Mouse (Mus musculus) kidney, embryonic 14.5 days (tissue): ENCODE results near the gene Csmd2. TPM values are rescaled to one million over a fixed set of nuclear protein-coding genes. Genes with fewer than 3 reads are reported as not detected.

ENCODE experiments used
- ATAC-seq: fragments of 200-750 bp; cut with Nextera tagmentation; 2 replicates; pipeline ENCODE4 v1.8.0; 2017; ENCODE audit warnings: moderate number of reproducible peaks, mild to moderate bottlenecking, moderate TSS enrichment, moderate library complexity; ENCODE audit not compliant: low FRiP score, low TSS enrichment
- H3K27ac ChIP-seq: fragments of 300-500 bp; sonication (generic); 2 replicates; pipeline ENCODE4 v1.5.1; 2014; ENCODE audit warnings: low read depth, mild to moderate bottlenecking, low read length, moderate library complexity, mixed read lengths
- H3K27me3 ChIP-seq: fragments of 300-500 bp; sonication (generic); 2 replicates; pipeline ENCODE4 v1.6.1; 2014; ENCODE audit warnings: mild to moderate bottlenecking, low read length; ENCODE audit not compliant: control insufficient read depth, insufficient read depth
- H3K36me3 ChIP-seq: fragments of 300-500 bp; sonication (generic); 2 replicates; pipeline ENCODE4 v1.6.1; 2014; ENCODE audit warnings: low read length, mixed read lengths; ENCODE audit not compliant: control insufficient read depth, insufficient read depth
- H3K4me1 ChIP-seq: fragments of 300-500 bp; sonication (generic); 2 replicates; pipeline ENCODE4 v1.6.1; 2014; ENCODE audit warnings: low read length, mixed read lengths; ENCODE audit not compliant: control insufficient read depth, insufficient read depth
- H3K4me2 ChIP-seq: fragments of 300-500 bp; sonication (generic); replicated peaks from 2 replicates; pipeline ENCODE4 v1.6.1; 2014; ENCODE audit warnings: low read depth, mild to moderate bottlenecking, low read length
- H3K4me3 ChIP-seq: fragments of 300-500 bp; sonication (generic); 2 replicates; pipeline ENCODE4 v1.5.1; 2014; ENCODE audit warnings: mild to moderate bottlenecking, low read length
- H3K9ac ChIP-seq: fragments of 300-500 bp; sonication (generic); 2 replicates; pipeline ENCODE4 v1.6.1; 2014; ENCODE audit warnings: low read depth, mild to moderate bottlenecking, low read length, moderate library complexity
- H3K9me3 ChIP-seq: fragments of 300-500 bp; sonication (generic); 2 replicates; pipeline ENCODE4 v1.6.1; 2016; ENCODE audit warnings: low read length; ENCODE audit not compliant: control insufficient read depth
- WGBS: fragments of 180-500 bp; shearing (Covaris S2); extraction: QIAGEN DNeasy Blood & Tissue Kit; methylation state at CpG from one replicate; pipeline ENCODE4 v1.1.7; 2014; 5-methylcytosine and 5-hydroxymethylcytosine counted together
- polyA plus RNA-seq: library from polyadenylated mRNA; unstranded; fragments of >200 nt; fragmentation: Nextera tagmentation; extraction: Ambion mirVana; gene quantifications from 2 replicates; pipeline ENCODE4 v1.2.1, GENCODE M21; 2014

Gene Csmd2
- polyA plus RNA-seq, 1 experiment from 2014 or later = 0.01 TPM

DNA sequence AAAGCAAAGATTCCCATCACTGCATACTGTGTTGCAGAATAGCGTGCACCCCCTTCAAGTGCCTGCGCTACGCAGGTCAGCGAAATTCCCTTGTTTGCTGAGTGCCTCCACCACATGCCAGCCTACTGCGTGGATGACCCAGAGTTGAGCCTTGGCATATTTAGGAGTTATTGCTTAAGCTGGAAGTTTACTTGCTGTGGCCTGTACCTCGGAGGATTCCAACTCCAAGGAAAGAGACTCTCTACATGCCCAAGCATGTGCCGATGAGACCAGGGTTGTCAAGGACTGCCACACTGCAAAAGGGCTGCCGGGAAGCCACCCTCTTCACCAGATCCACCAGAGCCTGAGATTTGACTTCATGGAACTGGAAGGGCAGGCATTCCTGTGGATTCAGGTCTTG lies 182.5 kb downstream of the Csmd2 start:
- H3K27ac ChIP-seq = no peak overlapping the region
- H3K4me1 ChIP-seq = no peaks in the 10 kb centered on the region
- H3K36me3 ChIP-seq = no peaks in the 10 kb centered on the region
- WGBS = 97% methylated on average over 8 of the region's 8 CpGs
- no peak overlapping the region for H3K9ac ChIP-seq
- H3K9me3 ChIP-seq = peaks cover 4% of the 10 kb centered on the region; the same call in 1 of the 2 replicates
- no peak overlapping the region for H3K4me2 ChIP-seq
- ATAC-seq = no peak
- no peaks in the 10 kb centered on the region for H3K27me3 ChIP-seq
- no peak overlapping the region for H3K4me3 ChIP-seq

DNA sequence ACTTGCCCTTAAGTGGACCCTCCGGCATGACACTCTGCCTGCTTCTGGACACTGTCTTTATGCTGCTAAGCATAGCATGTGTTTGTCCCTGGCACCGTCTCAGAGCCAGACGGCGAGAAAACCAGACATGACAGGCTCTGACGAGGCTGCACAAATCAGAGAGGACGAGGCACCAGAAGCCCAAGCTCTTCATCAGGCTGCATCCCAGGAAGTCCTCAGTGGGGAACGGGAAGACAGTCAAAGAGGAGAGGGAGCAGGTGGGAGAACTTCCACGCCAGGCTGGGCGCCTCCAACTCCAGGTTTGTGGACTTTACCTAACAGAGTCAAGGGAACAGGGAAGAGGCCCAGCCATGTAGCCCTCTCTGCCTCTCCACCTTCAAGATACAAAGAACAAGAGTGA lies 183.6 kb downstream of the Csmd2 start:
- WGBS = 91% methylated on average over 9 of the region's 9 CpGs
- H3K4me3 ChIP-seq = no peak overlapping the region
- H3K4me1 ChIP-seq = no peaks in the 10 kb centered on the region
- H3K4me2 ChIP-seq = no peak overlapping the region
- peaks cover 4% of the 10 kb centered on the region; the same call in 1 of the 2 replicates for H3K9me3 ChIP-seq
- no peak for ATAC-seq
- no peak overlapping the region for H3K27ac ChIP-seq
- H3K27me3 ChIP-seq = no peaks in the 10 kb centered on the region
- H3K9ac ChIP-seq = no peak overlapping the region
- no peaks in the 10 kb centered on the region for H3K36me3 ChIP-seq

DNA sequence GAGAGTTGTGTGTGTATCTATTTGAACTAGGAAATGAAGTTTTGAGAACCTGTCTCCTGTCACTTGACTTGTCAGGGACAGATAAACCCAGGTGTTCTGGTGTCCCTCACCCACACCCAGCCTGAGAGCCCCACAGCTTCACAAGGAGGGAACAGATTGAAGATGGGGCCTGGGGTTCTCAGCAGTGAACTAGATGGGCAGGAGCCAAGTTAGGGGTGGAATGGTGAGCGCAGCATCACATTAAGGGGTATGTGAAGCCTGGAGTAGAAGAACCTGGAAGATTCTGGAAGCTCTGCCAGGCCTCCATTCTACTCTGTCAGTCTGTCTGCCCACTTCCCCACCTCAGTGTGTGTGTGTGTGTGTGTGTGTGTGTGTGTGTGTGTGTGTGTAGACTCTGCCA lies 184.0 kb downstream of the Csmd2 start:
- H3K9ac ChIP-seq = no peak overlapping the region
- H3K4me1 ChIP-seq = no peaks in the 10 kb centered on the region
- no peak overlapping the region for H3K4me2 ChIP-seq
- ATAC-seq = no peak
- peaks cover 4% of the 10 kb centered on the region; the same call in 1 of the 2 replicates for H3K9me3 ChIP-seq
- no peaks in the 10 kb centered on the region for H3K36me3 ChIP-seq
- no peaks in the 10 kb centered on the region for H3K27me3 ChIP-seq
- H3K4me3 ChIP-seq = no peak overlapping the region
- H3K27ac ChIP-seq = no peak overlapping the region
- WGBS = 93% methylated on average over 1 of the region's 1 CpGs

DNA sequence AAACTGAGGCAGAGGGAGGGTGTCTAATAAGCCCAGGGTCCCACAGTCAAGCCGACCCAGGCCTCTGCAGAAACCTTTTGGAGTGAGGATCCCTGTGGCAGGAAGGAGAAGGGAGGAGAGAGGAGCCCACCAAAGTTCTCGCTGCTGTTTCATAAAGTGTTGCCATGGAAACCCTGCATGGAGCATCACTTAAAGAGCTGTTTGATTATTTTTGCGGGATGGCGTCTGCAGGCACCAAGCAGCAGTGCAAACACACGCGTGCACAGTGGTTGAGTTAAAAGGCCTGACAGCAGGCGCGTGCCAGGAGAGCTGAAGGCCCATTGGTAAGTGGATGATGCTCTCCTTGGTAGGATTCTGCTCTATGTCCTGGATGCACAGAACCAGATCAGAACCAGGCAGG lies 191.3 kb downstream of the Csmd2 start:
- no peaks in the 10 kb centered on the region for H3K27me3 ChIP-seq
- H3K9me3 ChIP-seq = no peaks in the 10 kb centered on the region
- H3K4me1 ChIP-seq = no peaks in the 10 kb centered on the region
- H3K27ac ChIP-seq = no peak overlapping the region
- no peak overlapping the region for H3K9ac ChIP-seq
- H3K36me3 ChIP-seq = no peaks in the 10 kb centered on the region
- no peak overlapping the region for H3K4me2 ChIP-seq
- no peak overlapping the region for H3K4me3 ChIP-seq
- 90% methylated on average over 8 of the region's 8 CpGs for WGBS
- ATAC-seq = no peak

- Histone ChIP-seq H3K4me2 (no peak overlapping the region), H3K27ac (no peak overlapping the region), H3K4me3 (no peak overlapping the region), H3K4me1 (no peaks in the 10 kb centered on the region), H3K9ac (no peak overlapping the region), H3K36me3 (no peaks in the 10 kb centered on the region), H3K27me3 (no peaks in the 10 kb centered on the region), H3K9me3 (no peaks in the 10 kb centered on the region)
- no peak for ATAC-seq
- WGBS = 70% methylated on average over 2 of the region's 2 CpGs
Observed at GRCm38 (mm10) chr4:128179581-128179980, 191.9 kb downstream of the Csmd2 start.

GRCm38 (mm10) chr4:128184747-128185146 lies 197.1 kb downstream of the Csmd2 start:
- Histone ChIP-seq H3K9ac (no peak overlapping the region), H3K36me3 (no peaks in the 10 kb centered on the region), H3K27me3 (no peaks in the 10 kb centered on the region), H3K4me3 (no peak overlapping the region), H3K9me3 (no peaks in the 10 kb centered on the region), H3K27ac (no peak overlapping the region), H3K4me2 (no peak overlapping the region), H3K4me1 (no peaks in the 10 kb centered on the region)
- no peak for ATAC-seq
- 94% methylated on average over 1 of the region's 1 CpGs for WGBS

DNA sequence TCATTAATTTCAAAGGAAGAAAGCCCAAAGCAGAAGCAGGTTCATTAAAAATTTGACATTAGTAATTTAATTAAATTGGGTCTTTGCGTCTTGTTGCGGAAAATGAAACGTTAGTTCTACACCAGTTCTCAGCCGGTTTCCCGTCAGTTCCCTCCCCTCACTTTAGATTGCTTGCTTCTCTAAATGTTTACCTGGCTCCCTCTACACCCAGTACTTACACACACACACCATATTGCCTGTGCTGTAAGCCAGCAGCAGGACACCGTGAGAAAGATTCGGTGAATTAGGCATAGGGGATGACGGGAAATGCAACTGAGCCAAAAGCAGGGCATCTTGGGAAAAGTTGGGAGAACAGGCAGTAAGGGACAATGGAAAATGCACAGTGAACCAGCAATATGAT lies 206.8 kb downstream of the Csmd2 start:
- Histone ChIP-seq H3K27ac (no peak overlapping the region), H3K9ac (no peak overlapping the region)
- WGBS = 83% methylated on average over 8 of the region's 8 CpGs

DNA sequence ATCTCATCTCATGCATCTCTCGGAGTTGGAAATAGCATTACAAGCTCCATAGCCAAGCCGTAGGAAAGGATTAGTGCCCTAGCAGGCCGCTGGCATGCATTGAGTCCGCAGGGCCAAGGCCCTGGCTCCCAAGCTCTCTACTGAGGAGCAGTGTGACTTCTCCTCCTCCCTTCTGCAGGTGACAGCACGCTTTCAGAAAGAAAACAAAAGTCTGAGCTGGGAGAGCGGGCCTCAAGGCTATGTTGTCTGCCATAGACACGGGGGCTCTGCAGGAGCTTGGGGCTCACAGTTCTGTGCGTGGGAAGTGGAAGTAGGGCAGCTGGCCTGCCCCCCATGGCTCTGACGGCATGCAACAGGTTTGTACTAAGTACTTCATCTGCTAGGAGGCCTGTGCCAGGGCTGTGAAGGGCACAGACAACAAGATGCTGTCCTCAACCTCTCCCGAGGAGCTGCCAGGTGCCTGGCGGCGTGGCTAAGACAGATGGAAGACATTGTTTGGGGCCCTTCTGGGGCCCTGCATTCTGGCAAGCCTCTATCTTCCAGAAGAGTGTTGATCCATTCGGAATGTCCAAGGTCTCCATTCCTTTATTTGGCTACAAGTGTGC lies 230.4 kb downstream of the Csmd2 start:
- Histone ChIP-seq H3K27ac (no peak overlapping the region), H3K9ac (no peak overlapping the region), H3K4me2 (no peak overlapping the region), H3K4me3 (no peak overlapping the region), H3K4me1 (no peaks in the 10 kb centered on the region), H3K36me3 (no peaks in the 10 kb centered on the region), H3K9me3 (no peaks in the 10 kb centered on the region), H3K27me3 (no peaks in the 10 kb centered on the region)
- no peak for ATAC-seq
- WGBS = 72% methylated on average over 13 of the region's 13 CpGs

More for the DNA sequence above, 206.8 kb downstream of the Csmd2 start:
- Histone ChIP-seq H3K4me2 (no peak overlapping the region), H3K4me1 (no peaks in the 10 kb centered on the region), H3K27me3 (no peaks in the 10 kb centered on the region), H3K4me3 (no peak overlapping the region), H3K9me3 (no peaks in the 10 kb centered on the region), H3K36me3 (no peaks in the 10 kb centered on the region)
- no peak for ATAC-seq

DNA sequence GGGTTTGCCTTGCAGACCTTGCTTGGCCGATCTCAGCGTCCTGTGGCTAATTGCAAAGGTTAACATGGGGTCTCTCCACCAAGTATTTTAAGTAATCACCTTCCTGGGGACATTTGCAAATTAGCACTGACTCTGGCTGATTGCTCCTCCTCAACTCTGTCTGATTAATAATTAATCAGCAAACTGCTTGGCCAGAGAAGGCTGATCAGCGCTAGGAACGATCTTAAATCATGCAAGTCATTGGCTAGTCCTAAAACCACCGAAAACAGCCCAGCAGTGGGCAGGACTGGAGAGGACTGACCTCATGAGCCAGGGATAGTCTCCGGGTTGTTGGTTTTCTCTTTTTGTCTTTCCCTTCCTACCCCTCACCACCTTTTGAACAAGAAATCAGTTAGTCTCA lies 236.8 kb downstream of the Csmd2 start:
- ATAC-seq = peak; percentile 43; the same call in 1 of the 2 replicates
- WGBS = 44% methylated on average over 6 of the region's 6 CpGs

More for the DNA sequence above, 236.8 kb downstream of the Csmd2 start:
- H3K4me1 ChIP-seq = 0 out of 2 replicates have a peak, but pooled peaks cover 4% of the 10 kb centered on the region
- H3K27ac ChIP-seq = no peak overlapping the region
- no peaks in the 10 kb centered on the region for H3K9me3 ChIP-seq
- H3K27me3 ChIP-seq = no peaks in the 10 kb centered on the region
- no peak overlapping the region for H3K9ac ChIP-seq
- no peak overlapping the region for H3K4me3 ChIP-seq
- no peaks in the 10 kb centered on the region for H3K36me3 ChIP-seq
- H3K4me2 ChIP-seq = no peak overlapping the region
